Mouse (Mus musculus) cerebellum, postnatal 10 days (tissue): ENCODE measurements at regions not wholly inside any gene's neighbourhood (a gene's known extent, or its start where the extent isn't known, plus 50 kb on each side); places are given as distances from the start of the nearest gene placed in this dataset.

ENCODE experiments used
- DNase-seq, 2 experiments: peaks; one replicate each; pipeline ENCODE4 v3.0.0; 2021; ENCODE audit warnings: mixed read lengths in 2 of 2

DNA sequence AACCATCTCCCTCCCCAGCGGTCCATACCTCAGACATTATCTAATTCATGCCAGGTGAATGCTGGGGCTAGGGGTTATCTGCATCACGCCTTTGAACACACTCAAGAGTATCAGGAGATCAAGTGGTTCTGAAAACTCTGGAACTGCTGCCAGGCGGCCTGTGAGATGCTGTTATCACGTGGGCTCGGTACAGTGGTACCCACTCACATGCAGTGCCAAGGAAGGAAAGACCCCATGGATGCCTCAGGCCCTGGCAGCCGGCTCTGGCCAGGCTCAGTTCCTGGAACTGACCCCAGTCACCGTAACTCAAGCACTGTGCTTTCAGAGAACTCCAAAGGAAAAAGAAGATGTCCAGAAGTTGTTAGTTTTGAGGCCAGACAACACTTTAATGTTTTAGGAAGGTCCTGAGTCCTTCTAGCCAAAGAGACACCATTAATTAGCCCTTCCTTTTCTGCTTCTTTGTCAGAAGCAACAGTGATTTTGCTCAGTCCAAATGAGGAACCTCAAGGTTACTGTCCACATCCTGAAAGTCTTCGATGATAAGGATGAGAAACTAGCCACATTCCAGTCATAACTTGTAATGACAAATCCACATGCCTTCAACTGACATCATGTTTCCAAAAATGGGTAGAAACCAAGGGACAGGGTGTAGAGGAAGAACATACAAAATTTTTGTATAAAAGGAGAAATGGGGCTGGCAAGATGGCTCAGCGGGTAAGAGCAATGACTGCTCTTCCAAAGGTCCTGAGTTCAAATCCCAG lies 126.1 kb downstream of the Zbtb18 start:
- peak; percentile 41 to 65 for DNase-seq

GRCm38 (mm10) chr1:177569572-177569971 lies 127.4 kb downstream of the Zbtb18 start:
- DNase-seq: no peak

DNA sequence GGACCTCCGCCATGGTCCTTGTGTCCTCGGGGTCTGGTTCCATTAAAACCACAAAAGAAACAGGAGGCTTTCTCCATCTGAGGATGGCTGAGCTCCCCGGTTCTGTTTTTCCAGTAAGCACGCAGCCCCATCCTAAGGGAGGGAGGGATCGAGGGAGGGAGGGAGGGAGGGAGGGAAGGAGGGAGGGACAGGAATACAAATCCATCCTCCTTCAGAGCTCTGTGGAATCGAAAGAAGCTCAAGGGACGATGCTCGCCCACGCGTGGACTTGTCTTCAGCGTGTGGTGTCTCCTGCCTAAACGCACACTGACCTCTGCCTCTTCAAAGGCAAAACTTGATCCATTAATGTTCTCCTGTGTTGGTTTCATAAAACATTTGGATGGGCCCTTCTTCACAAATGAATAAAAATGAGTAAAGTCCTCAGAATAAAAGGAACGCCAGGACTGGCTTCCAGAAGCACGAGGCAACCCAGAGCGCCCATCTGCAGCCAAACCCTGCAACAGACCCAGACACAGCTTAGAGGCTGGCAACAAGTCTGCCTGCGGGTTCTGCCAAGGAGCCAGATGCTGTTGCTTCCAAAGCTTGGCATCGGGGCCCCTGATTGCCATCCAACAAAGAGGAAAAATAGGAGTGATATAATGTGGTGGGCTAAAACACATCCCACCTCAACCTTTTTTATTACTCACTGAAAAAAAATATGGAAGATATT lies 131.0 kb downstream of the Zbtb18 start:
- peak; percentile 97 for DNase-seq

DNA sequence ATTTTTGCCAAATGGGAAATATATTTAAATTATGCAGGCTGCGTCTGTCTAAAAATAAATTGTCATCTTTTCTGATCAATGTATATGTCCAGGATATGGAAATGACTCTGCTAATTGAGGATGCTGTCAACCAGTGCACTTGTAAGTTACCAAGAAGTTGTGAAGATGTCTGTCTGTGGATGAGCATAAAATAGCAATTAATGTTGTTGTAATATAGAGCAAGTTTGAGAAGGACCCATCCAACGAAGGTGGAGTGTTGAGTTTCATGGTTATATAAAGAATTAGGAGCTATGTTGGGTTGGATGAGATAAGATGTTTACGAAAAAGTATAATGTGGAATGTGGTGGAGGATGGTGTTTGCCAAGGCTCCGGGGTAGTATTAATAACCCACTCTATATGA lies 131.6 kb downstream of the Zbtb18 start:
- no peak for DNase-seq

DNA sequence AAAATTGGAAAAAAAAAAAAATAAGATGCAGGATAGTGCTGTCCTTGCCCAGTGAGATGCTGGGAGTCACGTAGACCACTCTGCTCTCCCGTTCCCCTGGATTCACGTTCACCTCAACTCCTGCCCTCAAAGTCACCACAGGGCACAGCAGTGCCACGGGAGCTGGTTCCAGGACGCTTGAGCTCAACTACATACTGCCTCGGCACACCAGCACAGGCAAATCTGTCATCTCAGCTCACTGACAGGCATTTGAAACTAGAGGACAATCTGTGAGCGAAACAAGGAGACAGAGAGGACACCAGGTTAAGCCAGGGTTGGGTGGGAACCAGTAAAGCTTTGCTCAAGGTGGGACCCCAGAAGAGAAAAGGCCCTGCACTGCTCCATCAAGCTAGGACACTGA lies 132.2 kb downstream of the Zbtb18 start:
- DNase-seq: peak; percentile 41 to 43

- no peak for DNase-seq
Observed at GRCm38 (mm10) chr1:177584302-177584886, 142.2 kb downstream of the Zbtb18 start.

DNA sequence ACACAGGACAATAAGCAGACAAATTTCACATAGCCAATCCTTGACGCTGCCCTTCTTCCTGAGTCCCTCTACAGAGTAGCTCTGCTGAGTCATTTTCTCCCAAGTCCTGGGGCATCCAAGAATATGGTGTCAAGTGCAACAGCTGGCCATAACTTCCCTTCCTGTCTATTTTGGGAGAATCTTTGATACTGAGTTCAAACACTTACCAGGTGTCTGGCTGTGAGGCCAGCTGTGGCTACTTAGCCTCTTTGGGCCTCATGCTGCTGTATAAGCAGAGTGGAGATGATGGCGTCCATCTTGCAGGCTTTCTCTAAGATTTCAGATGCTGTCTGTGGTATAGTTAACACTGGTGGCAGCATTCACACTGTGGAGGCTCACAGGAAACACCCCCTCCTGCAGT lies 143.2 kb downstream of the Zbtb18 start:
- no peak for DNase-seq

GRCm38 (mm10) chr1:177589034-177589433 lies 140.6 kb upstream of the 1700016C15Rik start:
- peak; percentile 92 to 94 for DNase-seq

DNA sequence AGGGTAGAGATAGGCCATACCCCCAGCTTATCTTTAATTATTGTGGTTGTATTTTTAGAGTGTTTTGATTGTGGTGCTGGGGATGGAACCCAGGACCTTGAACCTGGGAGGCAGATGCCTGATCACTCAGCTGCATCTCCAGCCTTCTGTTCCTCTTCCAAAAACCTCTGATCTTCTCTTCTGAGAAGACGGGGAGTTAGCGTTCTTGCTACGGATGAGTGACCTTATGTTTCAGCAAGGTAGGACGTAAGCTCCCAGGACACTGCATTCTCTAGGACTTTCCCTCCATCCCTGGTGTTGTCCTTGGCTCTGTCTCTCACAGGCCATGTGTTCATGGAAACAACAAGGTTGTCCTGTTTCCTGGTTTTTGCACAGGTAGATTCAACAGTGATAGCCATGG lies 140.0 kb upstream of the 1700016C15Rik start:
- no peak for DNase-seq

DNA sequence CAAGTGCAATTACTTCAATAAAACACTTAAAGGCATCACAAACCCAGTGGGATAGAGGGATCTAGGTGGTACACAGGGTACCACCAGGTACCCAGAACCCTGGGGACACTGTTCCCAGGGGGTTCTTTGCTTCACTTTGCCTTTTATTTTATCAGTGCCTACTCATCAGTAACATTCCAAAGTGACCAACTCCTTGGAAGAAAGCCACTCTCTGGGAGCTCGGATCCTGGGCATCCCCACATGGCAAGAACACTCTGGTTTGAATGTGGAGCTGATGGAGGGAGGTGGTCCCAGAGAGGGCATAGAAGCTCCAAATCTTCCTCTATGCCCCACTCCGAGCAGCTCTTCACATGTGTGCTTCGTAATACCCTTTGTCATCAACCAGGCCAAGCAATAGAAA lies 137.9 kb upstream of the 1700016C15Rik start:
- DNase-seq: peak in 1 of 2 experiments; percentile 46

- peak; percentile 92 for DNase-seq
Observed at GRCm38 (mm10) chr1:177592337-177592736, 137.3 kb upstream of the 1700016C15Rik start.

- peak; percentile 75 to 81 for DNase-seq
Observed at GRCm38 (mm10) chr1:177594341-177594740, 135.3 kb upstream of the 1700016C15Rik start.

- peak; percentile 52 to 63 for DNase-seq
Observed at GRCm38 (mm10) chr1:177595326-177595914, 134.2 kb upstream of the 1700016C15Rik start.

DNA sequence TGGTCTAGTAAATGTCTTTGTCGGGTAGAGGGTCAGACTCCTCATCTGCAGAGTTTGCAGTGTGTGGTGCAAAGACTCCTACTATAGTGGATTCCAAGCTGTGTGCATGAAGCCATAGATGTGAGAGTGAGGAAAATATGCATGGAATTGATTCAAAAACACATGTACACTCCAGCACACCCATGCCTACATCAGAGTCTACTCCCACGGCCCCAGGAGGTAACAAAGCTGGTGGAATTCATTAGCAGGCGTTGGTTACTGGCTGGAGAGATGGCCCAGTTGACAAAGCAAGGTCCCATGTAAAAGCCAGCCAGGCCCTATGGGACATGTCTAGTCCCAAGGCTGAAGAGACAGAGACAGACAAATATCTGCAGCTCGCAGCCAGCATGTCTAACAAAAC lies 132.6 kb upstream of the 1700016C15Rik start:
- DNase-seq: no peak

- DNase-seq: peak in 1 of 2 experiments; percentile 18
Observed at GRCm38 (mm10) chr1:177605353-177605969, 124.2 kb upstream of the 1700016C15Rik start.

- DNase-seq: peak in 1 of 2 experiments; percentile 25
Observed at GRCm38 (mm10) chr1:177607565-177607964, 122.0 kb upstream of the 1700016C15Rik start.

DNA sequence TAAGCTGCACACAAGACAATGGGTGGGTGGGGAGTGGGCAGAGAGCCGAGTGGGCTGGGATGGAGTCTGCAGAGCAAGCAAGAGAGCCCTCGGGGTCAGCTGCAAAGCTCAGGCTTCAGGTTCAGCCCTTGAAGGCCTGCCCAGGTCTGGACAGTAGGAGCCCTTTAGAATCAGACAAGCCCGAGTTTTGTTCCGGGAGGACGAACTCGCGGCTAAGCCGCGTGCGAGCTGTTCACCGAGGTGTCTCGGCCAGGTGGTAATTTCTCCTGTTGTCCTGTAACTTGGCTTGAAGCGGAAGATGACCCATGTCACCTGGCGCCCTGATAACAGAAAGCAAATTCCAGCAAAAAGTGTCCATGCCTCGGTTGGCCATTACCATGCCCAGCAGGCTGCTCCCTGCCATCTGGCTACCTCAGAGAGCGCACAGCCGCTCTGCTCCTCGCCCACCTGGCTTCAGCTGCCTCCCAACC lies 121.0 kb upstream of the 1700016C15Rik start:
- DNase-seq: peak; percentile 90 to 94

- peak; percentile 46 to 71 for DNase-seq
Observed at GRCm38 (mm10) chr1:177609226-177609625, 120.4 kb upstream of the 1700016C15Rik start.

DNA sequence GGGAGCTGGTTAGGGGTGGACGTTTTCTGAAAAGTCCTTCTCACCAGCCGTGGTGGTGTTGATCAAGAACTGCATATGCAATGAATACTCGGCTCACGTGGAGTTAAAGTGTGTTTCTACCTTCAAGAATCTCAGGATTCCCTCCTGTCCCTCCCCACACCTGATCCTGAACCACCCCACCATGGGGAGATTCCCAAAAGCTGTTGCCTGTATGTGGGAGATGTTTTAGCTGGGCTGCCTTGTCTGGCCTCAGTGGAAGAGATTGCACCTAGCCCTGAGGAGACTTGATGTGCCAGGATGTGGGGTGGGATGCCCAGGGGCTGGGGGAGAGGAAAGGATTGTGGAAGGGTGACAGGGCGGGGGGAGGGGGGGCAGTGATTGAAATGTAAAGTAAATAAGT lies 119.9 kb upstream of the 1700016C15Rik start:
- peak in 1 of 2 experiments; percentile 20 for DNase-seq

DNA sequence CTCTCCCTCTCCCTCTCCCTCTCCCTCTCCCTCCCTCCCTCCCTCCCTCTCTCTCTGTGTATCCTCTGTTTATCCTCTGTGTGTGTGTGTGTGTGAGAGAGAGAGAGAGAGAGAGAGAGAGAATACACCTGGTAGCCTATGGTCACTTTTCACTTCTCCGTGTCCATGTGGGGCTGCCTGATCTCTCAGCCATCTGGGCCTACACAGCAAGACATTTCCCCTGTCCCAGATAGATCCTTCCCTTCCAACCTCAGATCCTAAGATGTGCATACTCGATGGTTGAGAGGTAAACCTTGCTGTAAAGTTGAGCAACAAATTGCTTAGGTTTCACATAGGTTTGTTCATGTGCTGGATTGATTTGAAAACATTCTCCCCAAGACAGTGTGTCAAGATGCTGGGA lies 119.5 kb upstream of the 1700016C15Rik start:
- peak in 1 of 2 experiments; percentile 29 for DNase-seq

DNA sequence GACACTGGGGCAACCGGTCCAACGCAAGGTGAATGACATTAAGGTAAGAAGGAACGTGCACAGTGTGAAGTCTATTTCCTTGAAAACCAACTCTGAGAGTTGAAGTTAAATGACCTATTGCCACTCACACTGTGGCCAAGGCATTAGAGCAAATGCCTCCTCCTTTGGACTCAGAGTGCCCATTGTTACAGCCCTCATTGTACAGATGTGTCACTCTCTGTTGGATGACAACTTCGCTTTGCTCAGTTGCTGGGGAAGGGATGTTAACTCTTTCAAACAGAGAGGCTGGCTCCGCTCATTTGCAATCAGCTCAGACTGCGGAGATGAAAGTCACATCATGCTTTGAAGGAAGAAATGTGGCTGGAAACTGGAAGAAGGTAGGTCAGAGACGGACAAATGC lies 117.1 kb upstream of the 1700016C15Rik start:
- DNase-seq: no peak

DNA sequence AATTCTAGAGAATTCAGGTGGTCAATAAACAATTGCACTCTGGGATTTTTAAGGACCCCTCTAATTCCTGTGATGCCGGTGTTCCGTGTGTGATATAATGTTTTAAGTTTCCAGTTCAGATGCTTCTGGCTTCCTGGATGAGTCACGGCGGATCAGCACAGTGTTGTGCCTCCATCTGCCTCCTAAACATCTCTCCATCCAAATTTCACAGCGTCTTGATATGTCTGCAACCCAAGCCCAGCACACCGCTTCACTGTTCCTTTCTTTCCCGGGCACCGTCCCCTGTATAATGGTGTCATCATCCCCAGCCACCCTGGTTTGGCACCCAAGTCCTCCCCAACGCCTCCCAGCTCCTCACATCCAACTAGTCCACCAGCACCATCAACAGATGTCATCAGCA lies 114.0 kb upstream of the 1700016C15Rik start:
- no peak for DNase-seq
